Comparison of ENCODE assay signal across 8 mouse cellular contexts in the genomic region with DNA sequence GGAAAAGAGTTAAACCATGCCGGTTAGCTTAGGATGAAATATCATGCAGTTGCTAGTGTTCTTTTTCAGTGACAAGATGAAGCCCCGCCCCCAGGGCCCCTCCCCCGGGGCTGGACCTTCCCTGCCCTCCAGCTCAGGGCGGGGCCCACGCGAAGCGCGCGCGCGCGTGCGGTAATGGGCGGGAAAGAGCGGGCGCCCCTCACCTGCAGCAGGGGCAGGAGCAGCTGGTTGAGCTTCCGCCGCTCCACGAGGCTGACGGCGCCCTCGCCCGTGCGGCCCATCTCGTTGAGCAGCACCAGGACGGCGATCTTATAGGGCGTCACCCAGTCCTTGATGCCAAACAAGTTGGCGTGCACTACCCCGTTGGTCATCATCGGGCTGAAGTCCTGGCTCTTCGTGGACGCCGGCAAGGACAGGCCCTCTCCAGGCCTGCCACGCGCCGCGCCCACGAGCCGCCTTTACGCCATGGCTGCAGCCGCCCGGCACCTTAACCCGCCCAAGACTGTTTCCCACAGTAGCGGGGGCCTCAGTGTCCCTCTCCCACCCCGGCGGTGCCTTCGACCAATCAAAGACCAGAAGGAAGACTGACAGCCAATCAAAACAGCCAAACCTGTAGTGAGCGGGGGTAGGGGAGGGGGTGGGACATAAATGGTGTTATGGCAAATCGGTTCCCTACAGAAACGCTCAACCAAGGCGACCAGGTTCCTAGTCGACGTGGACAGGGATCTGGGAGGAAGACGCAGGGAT. TPM values are rescaled to one million over a fixed set of nuclear protein-coding genes. Genes with fewer than 3 reads are reported as not detected.
A peak's percentile ranks its signal among the peaks of the same experiment; 100 is the strongest.
DNase-seq lines count a peak whose midpoint lies in the region; ATAC-seq lines count a peak whose summit lies in the region.

A gene (minus strand): TSS at position 563 of the 747 bp plus-strand sequence.

- H3K4me2 ChIP-seq in kidney, embryonic 15.5 days = peak within 1 kb of the TSS; percentile 62

- peak; percentile 94 for ATAC-seq in erythroblast, adult 5-6 weeks (replicated peaks; ENCODE audit: low FRiP score, poor library complexity, severe bottlenecking)
- ATAC-seq in kidney, embryonic 15.5 days (replicated peaks; ENCODE audit: low FRiP score) = peak; percentile 100
- peak; percentile 99 for ATAC-seq in monocyte, adult 5-6 weeks (replicated peaks; ENCODE audit: insufficient number of reproducible peaks, low FRiP score, low TSS enrichment, poor library complexity, severe bottlenecking)

- peak within 1 kb of the TSS; percentile 81 for H3K9ac ChIP-seq in kidney, embryonic 15.5 days

- H3K4me3 ChIP-seq in heart, embryonic 10.5 days = peak within 1 kb of the TSS; percentile 87
- peak within 1 kb of the TSS; percentile 73 for H3K4me3 ChIP-seq in kidney, embryonic 15.5 days (replicated peaks)

- peaks cover 35% of the 10 kb centered on the region for H3K36me3 ChIP-seq in heart, embryonic 10.5 days
- H3K36me3 ChIP-seq in kidney, embryonic 15.5 days = peaks cover 33% of the 10 kb centered on the region

- peak; percentile 94 for DNase-seq in B cell, adult 2 months
- DNase-seq in brain, adult 2 months (ENCODE audit: low read depth, low spot score) = peak; percentile 99
- peak; percentile 98 for DNase-seq in heart, embryonic 10.5 days (ENCODE audit: low spot score)
- DNase-seq in liver = peak; percentile 96
- DNase-seq in spleen, postnatal 4 days (ENCODE audit: low spot score in 2 of 2) = peak; percentile 93 to 96

- H3K9me3 ChIP-seq in heart, embryonic 10.5 days = no peaks in the 10 kb centered on the region
- no peaks in the 10 kb centered on the region for H3K9me3 ChIP-seq in kidney, embryonic 15.5 days (replicated peaks)

- H3K27me3 ChIP-seq in heart, embryonic 10.5 days (ENCODE audit: insufficient read depth, poor library complexity, severe bottlenecking) = no peaks in the 10 kb centered on the region
- H3K27me3 ChIP-seq in kidney, embryonic 15.5 days = no peaks in the 10 kb centered on the region

- peak within 1 kb of the TSS; percentile 97 for H3K27ac ChIP-seq in heart, embryonic 10.5 days
- H3K27ac ChIP-seq in kidney, embryonic 15.5 days = peak within 1 kb of the TSS; percentile 97

- peaks cover 10% of the 10 kb centered on the region for H3K4me1 ChIP-seq in heart, embryonic 10.5 days
- H3K4me1 ChIP-seq in kidney, embryonic 15.5 days = peaks cover 10% of the 10 kb centered on the region

- under 1% methylated on average over 55 of the region's 55 CpGs for WGBS in heart, embryonic 10.5 days
- WGBS in kidney, embryonic 15.5 days = under 1% methylated on average over 52 of the region's 55 CpGs

RNA-seq across cellular contexts. Expression of the gene that starts here (rescaled TPM):
- total RNA-seq in erythroblast, adult 5-6 weeks (2015; ENCODE audit: low replicate concordance) = 76.7 and 89.7 TPM in 2 replicates
- total RNA-seq in erythroblast, adult 5-6 weeks (2017; ENCODE audit: low replicate concordance) = 116 and 153 TPM in 2 replicates
- polyA plus RNA-seq in heart, embryonic 10.5 days (2016; fragmentation: Nextera tagmentation; extraction: Ambion mirVana) = 405 and 415 TPM in 2 replicates
- polyA plus RNA-seq in kidney, embryonic 15.5 days (2015; fragmentation: Nextera tagmentation; extraction: Ambion mirVana) = 420 and 439 TPM in 2 replicates
- total RNA-seq in monocyte, adult 5-6 weeks (2017) = 141 to 157 TPM (median 145 TPM) in 3 replicates

Comparison
In these comparisons a context has a peak if more than half of its experiments do, and no peak if none do; other contexts are left out.
1. Peak in every context shown above with its lines: DNase-seq, ATAC-seq, H3K4me3 ChIP-seq and H3K27ac ChIP-seq.